Mouse (Mus musculus) heart, postnatal 10 days (tissue): ENCODE data around the gene Il2rb. TPM values are rescaled to one million over a fixed set of nuclear protein-coding genes. Genes with fewer than 3 reads are reported as not detected.

Experiments
- DNase-seq, 2 experiments: peaks; one replicate each; pipeline ENCODE4 v3.0.0; 2021
- intact Hi-C: fragments of 180-260 bp; cut with DNase I; formaldehyde crosslinking; loops from one replicate; pipeline ENCODE4 v1.15.1; 2025
- total RNA-seq, 2 experiments: library from RNA; stranded (reverse); gene quantifications; 2 replicates each; pipeline ENCODE4 v1.2.3; 2021

The Il2rb gene
- total RNA-seq, 2 experiments from 2014 or later, result 0.20 to 0.26 TPM

DNA sequence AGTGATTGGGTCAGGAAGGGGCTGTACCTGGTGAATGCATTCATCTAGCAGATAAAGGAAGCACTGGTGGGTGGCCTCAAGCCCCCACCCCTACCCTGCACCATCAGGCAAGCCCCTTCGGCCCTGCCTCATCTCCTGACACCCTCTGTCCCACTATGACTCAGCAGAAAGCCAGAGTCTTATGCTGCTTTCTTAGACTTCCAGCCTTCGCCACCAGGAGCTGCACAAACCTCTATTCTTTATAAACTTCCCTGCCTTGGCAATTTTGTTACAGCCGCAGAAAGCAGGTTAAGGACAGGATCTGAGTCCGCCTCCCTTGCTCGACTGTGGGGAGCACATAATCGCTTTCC, 44.7 kb downstream of the Il2rb start:
- intact Hi-C loops, result no loop called here
- DNase-seq, result no peak

DNA sequence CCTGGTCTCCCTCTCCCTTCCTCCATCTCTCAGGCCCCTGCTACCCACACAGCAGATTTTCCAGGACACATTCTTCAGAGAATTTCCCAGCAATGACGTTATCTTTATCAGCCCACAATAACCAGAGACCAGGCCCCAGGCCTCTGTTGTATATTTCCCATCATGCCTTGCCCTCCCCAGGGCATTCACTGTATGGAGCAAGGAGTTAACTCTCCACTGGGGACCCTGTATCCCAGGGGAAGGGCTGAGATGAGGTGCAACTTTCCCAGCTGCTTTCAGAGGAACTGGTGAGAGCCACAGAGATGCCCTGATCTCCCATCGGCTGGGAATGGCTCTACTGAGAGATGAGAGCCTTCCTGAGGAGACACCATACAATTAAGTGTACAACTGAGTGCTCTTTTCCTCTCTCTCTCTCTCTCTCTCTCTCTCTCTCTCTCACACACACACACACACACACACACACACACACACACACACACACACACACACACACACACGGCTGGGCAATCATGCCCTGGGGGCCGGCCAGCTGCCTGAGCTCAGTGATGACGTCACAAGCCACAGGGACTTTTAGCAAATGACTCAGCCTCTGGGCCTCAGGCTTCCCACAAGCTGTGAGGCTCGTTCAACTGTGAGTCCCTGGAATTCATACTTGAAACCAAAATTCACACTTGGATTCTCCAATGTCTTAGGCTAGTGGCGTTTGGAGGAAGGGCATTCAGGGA, 45.2 kb downstream of the Il2rb start:
- intact Hi-C loops, result loop anchor here (2.0 kb wide), 1 partner anchor 63 kb away; no protein-coding TSS in a partner anchor
- peak; percentile 74 to 81 for DNase-seq

DNA sequence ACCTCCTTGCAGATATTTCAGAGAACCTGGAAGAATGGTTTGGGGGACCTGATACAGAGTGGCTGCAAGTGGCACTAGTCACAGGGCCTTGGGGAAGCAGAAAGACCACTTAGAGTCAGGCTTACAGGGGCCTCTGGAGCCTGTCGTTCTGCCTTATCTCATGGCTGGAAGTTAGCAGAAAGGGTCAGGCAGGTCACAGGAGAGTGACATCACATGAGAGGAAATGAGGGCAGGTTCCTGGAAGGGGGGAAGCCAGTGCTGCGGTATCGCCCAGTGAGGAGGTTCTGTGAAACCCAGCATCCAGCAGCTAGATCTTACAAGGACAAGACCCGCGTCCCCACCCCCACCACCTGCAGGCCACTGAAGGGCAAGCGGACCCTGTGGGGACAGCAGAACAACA, 45.9 kb downstream of the Il2rb start:
- intact Hi-C loops, result loop anchor here (2.0 kb wide), 1 partner anchor 64 kb away; no protein-coding TSS in a partner anchor
- DNase-seq, result no peak

DNA sequence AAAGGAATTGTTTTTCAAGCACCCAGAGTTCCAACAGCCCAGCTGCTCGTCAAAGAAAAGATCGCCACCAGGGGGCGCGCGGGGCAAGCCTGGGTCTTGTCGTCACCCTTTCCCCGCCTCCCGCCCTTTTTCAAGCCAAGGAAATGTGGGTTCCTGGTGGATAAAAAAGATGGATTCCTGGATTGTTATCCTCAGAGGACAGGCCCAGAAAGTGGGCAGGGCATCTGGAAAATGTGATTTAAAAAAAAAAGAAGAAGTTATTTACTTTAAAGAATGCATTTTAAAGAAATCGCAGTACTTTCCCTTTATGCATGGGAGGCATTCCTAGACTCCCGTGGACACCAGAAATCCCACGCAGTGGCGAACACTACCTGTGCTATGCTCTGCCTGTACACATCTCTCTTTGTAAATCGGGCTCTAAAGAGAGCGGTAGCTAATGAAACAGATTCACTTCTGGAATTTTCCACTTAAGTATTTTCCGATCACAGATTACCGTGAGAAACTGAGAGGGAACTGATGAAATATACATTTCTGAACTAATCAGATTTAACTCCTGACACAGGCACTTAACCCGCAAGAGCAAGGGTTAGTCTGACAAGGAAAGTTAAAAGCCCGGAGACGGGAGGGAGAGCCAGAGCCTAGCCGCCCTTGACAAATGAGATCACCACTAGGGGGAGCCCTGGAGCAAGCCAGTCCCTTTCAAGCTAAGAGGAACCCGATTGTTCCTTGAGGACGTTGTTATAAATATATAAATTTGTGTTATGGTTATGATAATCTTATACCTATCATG, 47.1 kb downstream of the Il2rb start:
- peak; percentile 96 to 99 for DNase-seq
- intact Hi-C loops, result loop anchor here (1.0 to 2.0 kb wide), 4 partner anchors 65 to 135 kb away; no protein-coding TSS in a partner anchor

DNA sequence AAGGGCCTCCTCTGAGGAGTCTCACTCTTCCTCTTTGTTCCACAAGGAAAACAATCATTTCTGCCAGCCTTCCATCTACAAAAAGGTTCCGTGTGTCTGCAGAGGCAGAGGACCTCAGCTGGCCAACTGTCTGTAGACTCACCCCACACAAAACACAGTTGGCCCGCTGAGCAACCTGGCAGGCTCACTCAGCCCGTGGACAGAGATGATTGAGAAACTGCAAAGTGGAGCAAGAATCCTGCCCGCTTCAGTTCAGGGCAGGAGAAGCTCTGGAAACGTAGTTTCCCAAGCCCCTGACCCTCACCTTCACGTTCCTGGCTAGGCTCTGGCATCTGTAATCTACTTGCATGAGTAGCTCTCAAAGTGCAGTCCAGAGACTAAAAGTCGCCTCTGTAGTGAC, 48.0 kb downstream of the Il2rb start:
- DNase-seq, result no peak

DNA sequence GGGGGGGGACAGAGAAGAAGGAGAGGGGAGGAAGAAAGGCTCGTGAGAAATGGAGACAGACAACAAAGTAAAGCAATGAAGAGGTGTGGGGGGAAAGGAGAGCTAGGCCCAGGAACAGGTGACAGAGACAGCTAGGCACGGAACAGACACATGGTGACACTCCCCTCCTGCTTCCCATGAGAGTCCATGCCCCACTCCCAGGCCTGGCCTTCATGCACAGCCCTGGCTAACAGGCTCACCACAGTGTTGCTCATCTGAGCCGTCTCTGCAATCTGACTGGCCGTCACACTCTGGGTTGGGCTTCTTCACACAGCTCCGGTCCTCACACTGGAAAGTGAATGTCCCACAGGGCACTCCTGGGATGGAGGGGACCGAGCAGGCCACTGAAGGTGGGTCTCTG, 51.2 kb downstream of the Il2rb start:
- intact Hi-C loops, result no loop called here
- DNase-seq, result no peak

More for the DNA sequence above, 48.0 kb downstream of the Il2rb start:
- intact Hi-C loops, result loop anchor here (1.0 to 2.0 kb wide), 3 partner anchors 85 to 136 kb away; no protein-coding TSS in a partner anchor

DNA sequence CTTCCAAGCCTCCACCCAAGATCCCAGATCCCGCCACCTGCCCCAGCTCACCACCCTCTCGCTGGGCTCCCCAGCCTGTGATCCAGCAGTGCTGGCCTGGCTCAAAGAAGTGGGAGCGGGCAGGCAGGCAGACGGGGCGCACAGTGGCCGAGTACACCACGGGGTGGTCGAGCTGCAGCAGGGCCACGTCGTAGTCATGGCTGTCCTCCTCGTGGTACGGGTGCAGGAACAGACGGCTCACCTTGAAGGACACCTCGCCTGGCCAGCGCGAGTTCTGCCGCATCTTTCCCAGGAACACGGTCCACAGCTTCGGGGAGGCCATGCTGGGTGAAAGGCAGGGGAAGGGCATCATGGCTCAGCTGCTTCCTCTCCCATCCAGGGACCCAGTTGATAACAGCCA, 52.8 kb downstream of the Il2rb start:
- intact Hi-C loops, result no loop called here
- DNase-seq, result no peak

DNA sequence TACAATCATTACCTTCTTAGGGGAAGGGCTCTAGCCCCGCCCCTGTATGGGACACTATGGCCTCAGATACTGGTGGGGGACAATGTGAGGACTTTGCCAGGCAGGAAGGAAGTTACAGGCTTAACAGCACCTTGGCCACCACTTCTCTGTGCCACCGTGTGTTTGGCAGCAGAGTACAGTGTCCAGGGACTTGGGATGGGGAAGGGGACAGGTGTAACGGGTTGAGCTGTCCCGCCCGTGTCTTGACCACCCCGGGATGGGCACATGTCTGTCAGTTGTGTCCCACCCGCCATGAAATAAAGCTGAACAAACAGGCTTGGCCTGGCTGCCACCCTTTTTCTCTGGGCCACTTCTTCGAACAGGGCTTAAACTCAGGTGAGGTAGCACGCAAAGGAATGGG, 56.1 kb downstream of the Il2rb start:
- intact Hi-C loops, result no loop called here
- no peak for DNase-seq

DNA sequence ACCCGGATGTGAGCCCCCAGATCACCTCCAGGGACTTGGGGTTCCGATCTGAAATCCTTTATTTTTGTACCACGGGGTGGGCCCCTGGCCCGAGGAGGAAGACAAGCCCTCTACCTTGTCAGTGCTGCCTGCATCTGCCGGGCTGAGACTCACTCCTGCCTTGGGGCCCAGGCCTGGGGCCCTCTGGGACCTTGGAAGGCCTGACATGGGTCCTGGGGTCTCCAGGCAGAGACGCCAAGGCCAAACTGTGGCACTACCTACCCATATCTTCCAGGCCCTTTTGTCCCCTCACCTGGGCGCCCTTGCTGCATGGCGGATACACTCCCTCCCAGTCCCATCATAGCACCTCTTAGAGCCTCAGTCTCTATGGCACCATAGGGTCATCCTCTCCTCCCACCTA, 56.6 kb downstream of the Il2rb start:
- DNase-seq, result no peak
- intact Hi-C loops, result no loop called here

DNA sequence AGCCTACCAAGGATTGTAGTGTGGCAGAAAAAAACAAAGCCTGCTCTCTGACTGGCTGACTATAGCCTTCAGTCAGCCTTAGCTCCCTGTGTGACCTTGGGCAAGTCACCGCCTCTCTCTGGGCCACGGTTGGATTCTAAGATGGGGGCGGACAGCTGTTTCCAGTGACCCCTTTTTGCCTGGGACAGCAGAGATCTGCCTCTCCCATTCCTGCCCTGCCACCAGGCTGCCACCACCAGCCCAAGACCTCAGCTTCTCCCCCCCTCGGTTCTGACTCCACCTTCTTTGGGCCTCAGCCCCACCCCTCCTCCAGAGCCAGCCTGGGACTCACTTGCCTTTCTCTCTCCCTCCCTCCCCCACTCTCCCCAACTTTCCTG, 57.1 kb downstream of the Il2rb start:
- intact Hi-C loops, result no loop called here

DNA sequence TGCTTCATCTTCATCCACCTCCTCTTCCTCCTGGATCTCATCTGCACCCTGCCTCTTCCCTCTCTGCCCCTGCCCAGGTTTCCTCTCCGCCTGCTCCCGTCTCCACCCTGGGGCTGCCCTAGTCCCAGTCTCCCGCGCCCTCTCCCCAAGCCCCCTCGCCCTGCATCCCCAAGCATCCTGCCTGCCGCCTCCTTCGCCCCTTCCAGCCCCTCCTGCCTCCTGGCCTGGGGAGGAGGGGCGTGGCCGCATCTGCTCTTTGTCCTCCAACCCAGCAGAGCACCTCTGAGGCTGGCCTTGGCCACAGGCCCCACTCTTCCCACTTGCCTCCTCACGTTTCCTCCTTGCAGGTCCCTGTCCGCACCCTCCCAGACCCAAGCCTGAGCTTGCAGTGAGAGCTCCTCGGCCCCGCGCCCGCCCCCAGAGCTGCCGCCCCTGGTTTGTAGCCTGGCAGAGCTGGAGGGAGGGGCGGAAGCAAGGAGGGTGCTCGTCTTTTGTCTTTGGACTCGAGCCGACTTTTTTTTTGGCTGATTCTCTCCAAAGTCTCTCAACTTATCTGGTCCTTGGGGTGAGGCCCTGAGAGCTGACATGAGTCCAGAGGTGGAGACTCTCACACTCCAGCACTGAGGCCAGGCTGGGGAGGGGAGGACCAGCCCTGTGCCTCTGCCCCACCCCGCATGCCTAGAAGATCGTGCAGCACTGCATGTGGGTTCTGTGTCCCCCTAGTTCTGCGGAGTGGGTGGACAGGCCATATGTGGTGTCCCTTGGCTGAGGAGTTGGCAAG, 57.6 kb downstream of the Il2rb start:
- intact Hi-C loops, result no loop called here
- peak; percentile 81 to 82 for DNase-seq

More for the DNA sequence above, 57.1 kb downstream of the Il2rb start:
- DNase-seq, result no peak

DNA sequence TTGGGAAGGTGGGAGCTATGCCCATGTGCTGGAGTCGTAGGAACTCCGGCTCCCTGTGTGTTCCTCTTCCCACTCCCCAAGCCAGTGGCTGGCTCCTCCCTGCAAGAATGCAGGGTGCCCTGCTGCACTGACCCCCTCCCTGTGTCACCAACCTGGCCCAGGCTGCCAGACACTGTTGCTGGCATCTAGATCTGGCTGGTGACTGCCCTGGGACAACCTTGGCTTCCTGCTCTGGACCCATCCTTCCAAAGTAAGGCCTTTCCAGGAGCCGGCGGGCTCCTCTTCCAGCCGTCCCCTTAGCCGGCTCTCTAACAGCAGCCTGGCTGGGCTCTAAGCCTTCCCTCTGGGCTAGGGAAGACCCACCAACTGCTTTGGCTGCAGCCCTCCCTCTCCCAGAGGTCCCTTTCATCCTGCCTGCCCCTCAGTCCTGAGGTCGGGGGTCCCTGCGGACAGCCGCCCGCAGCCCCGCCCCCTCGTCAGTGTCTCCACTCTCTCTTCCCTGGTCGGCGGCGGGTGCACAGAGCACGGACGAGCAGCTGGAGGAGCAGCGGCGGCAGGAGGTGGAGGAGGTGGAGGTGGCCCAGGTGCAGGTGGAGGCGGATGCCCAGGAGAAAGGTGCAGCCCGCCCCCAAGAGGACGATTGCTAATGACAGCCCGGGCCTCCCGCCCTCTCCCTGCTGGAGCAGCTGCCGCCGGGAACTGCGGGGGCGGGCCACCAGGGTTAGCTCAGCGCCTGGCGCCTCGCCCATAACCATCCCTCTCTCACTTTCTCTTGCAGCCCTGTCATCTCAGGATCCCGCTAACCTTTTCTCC, 58.5 kb downstream of the Il2rb start:
- intact Hi-C loops, result no loop called here
- DNase-seq, result peak; percentile 91

DNA sequence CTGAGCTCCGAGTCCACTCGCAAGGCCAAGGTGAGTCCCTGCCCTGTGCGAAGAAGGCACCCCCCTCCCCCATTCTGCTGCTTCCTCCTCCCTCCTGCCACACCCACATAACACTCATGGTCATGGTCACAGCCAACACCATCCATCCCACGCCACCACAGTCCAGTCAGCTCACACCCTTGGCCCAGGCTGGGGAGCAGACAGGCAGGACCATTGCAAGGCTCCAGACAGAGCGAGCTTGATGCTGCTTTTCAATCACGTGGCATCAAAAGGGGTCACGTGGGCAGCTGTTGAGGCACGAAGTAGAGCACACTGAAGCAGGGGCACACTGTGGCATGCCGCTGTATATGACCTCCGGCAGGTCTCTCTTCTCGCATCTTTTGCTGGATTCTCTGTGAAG, 59.4 kb downstream of the Il2rb start:
- intact Hi-C loops, result no loop called here
- DNase-seq, result no peak

DNA sequence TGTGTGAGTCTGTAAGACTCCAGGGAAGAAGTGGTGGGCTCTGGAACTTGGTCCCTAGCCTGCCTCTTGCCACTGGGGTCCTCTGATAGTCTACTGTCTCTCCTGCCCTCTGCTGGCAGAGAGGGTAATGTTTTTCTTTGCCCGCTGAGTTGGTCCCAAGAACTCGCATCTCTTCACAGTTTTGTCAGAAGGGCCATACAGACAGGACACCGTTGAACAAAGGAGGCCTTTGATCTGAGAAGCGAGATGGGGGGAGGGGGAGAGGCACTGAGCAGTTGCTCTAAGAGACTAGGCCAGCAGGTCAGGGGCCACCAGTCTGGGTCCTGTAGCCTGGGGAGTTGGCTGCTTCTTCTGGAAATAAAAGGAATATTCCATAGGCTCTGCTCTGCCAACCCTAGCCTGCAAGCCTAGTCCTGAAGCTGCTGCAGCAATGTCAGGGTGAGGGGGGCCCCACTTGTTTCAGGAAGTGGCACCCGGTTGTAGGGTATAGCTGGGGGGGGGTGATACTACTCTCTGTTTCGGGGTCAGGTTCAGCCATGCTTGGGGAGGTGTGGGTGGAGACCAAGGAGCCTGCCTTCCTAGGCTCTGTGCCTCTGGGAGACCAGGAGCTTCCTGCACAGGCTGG, 60.1 kb downstream of the Il2rb start:
- DNase-seq, result peak; percentile 47 to 63

DNA sequence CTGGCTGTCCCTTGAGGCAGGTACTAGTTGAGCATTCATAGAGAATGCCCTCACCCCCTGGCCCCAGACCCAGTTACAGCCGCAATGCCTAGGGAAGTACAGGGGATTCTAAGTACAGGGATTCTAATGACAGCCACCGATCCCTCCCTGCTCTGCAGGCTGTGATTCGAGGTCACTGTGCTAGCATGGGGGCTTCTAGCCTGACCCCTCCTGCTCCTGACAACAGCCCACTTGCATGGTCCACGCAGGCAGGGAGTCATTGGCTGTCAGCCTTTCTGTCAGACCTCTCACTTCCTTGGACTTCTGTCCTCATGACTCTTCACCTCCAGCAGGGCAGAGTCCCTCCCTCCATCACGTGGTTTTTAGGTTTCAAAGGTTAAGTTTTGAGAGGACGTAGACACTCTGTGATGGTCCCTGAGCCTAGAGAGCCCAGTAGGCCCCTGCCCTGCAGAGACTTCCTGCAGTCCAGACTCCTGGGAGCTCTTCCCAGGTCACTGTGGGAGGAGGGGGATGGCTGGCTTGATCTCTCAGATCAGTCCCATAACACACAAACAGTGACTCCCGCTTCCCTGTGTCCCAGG, 63.4 kb downstream of the Il2rb start:
- intact Hi-C loops, result loop anchor here (5.0 kb wide), 1 partner anchor 174 kb away; no protein-coding TSS in a partner anchor

More for the DNA sequence above, 60.1 kb downstream of the Il2rb start:
- intact Hi-C loops, result loop anchor here (5.0 kb wide), 1 partner anchor 178 kb away; no protein-coding TSS in a partner anchor

DNA sequence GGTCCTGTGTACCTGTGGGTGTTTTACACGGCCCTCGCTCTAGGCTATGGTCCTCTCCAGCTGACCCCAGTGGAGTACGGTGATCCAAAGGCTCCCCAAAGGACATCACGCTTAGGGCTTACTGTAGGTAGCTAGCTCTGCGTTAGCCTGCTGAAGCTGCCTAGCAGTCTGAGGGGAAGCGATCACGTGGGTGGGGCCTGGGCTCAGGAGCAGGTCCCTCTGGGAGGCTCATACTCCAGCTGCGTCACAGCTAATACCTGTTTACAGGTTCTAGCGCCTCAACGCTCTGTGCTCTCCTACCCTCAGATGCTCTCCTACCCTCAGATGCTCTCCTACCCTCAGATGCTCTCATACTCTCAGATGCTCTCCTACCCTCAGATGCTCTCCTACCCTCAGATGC, 64.2 kb downstream of the Il2rb start:
- DNase-seq, result no peak
- intact Hi-C loops, result loop anchor here (5.0 kb wide), 1 partner anchor 174 kb away; no protein-coding TSS in a partner anchor

More for the DNA sequence above, 63.4 kb downstream of the Il2rb start:
- DNase-seq, result no peak

DNA sequence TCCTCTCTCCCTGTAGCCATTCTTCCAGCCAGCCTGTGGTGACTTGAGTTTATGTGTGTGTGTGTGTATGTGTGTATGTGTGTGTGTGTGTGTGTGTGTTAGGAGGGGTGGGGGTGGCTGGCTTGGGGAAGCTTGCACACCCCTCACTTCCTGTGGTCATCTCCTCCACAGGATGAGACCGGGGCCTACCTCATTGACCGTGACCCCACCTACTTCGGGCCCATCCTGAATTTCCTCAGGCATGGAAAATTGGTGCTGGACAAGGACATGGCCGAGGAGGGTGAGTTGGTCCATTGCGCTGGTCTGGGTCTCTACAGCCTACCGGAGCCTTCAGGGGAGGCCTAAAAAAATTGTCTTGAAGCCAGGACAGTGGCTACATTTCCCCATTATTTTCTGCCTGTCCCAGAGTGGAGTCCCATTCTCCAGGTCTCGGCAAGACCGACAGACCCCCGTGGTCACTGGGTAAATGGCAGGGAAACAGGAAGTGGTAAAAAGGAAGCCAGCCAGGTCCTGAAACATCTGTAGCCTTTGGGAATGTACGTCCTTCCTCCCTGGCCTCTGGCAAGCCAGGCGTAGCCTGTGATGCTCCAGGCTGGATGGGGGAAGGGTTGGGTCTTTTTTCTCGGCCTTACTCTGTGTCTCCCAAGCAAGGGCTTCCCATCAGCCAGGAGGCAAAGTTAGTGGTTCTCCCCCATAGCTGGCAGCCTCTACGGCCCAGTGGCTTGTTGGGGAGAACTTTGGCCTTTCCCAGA, 65.0 kb downstream of the Il2rb start:
- DNase-seq, result peak; percentile 47 to 57
- intact Hi-C loops, result loop anchor here (2.0 to 5.0 kb wide), 2 partner anchors 23 to 173 kb away; partner anchors contain the start of gene Mpst
